Mouse (Mus musculus) gastrocnemius, postnatal 4 days (tissue): Measurements from ENCODE around the gene Ccdc155. TPM values are rescaled to one million over a fixed set of nuclear protein-coding genes. Genes with fewer than 3 reads are reported as not detected.

Experiments
- DNase-seq, 2 experiments: peaks; one replicate each; pipeline ENCODE4 v3.0.0; 2021 to 2022; ENCODE audit warnings: low spot score in 2 of 2, mixed read lengths in 2 of 2
- total RNA-seq, 2 experiments: library from RNA; stranded (reverse); gene quantifications; 2 replicates each; pipeline ENCODE4 v1.2.3; 2021

Ccdc155 gene
- total RNA-seq, 2 experiments from 2014 or later: 3.2 to 4.9 TPM

GRCm38 (mm10) chr7:45228548-45228947 is 23.9 kb upstream of the Ccdc155 start:
- no peak for DNase-seq

GRCm38 (mm10) chr7:45226421-45226820 is 21.7 kb upstream of the Ccdc155 start:
- DNase-seq: no peak

GRCm38 (mm10) chr7:45224826-45225225 is 20.1 kb upstream of the Ccdc155 start:
- DNase-seq: no peak

- DNase-seq: no peak
Observed at GRCm38 (mm10) chr7:45221680-45222079, 17.0 kb upstream of the Ccdc155 start.

GRCm38 (mm10) chr7:45216442-45217183 is 11.9 kb upstream of the Ccdc155 start:
- DNase-seq: peak; percentile 59 to 82

- DNase-seq: peak; percentile 41 to 65
Observed at GRCm38 (mm10) chr7:45215673-45216441, 11.2 kb upstream of the Ccdc155 start, which contains the start of gene Tead2. Tead2 (plus strand) TSS chr7:45215753.

GRCm38 (mm10) chr7:45213708-45214107 is 9.0 kb upstream of the Ccdc155 start:
- DNase-seq: no peak

- no peak for DNase-seq
Observed at GRCm38 (mm10) chr7:45212356-45212755, 7.7 kb upstream of the Ccdc155 start.

- no peak for DNase-seq
Observed at GRCm38 (mm10) chr7:45211851-45212251, 7.2 kb upstream of the Ccdc155 start, which contains the start of gene Dkkl1. Dkkl1 (minus strand) TSS chr7:45212147.

- no peak for DNase-seq
Observed at GRCm38 (mm10) chr7:45211070-45211469, 6.4 kb upstream of the Ccdc155 start.

GRCm38 (mm10) chr7:45208260-45208659 is 3.6 kb upstream of the Ccdc155 start:
- DNase-seq: no peak

- DNase-seq: no peak
Observed at GRCm38 (mm10) chr7:45202654-45203053, 2.0 kb downstream of the Ccdc155 start.

GRCm38 (mm10) chr7:45198961-45199360 is 5.7 kb downstream of the Ccdc155 start:
- DNase-seq: no peak

GRCm38 (mm10) chr7:45198435-45198834 is 6.3 kb downstream of the Ccdc155 start:
- DNase-seq: peak in 1 of 2 experiments; percentile 73

GRCm38 (mm10) chr7:45196994-45197393 is 7.7 kb downstream of the Ccdc155 start:
- no peak for DNase-seq

- no peak for DNase-seq
Observed at GRCm38 (mm10) chr7:45196176-45196535, 8.5 kb downstream of the Ccdc155 start.

- no peak for DNase-seq
Observed at GRCm38 (mm10) chr7:45195341-45196175, 9.1 kb downstream of the Ccdc155 start.

- DNase-seq: no peak
Observed at GRCm38 (mm10) chr7:45193871-45194785, 10.6 kb downstream of the Ccdc155 start.

GRCm38 (mm10) chr7:45193406-45193805 is 11.3 kb downstream of the Ccdc155 start:
- DNase-seq: no peak

GRCm38 (mm10) chr7:45192585-45193310 is 11.9 kb downstream of the Ccdc155 start:
- DNase-seq: no peak
